Mouse (Mus musculus) kidney, postnatal 0 days (tissue): Measurements from ENCODE around the gene Lypla2. TPM values are rescaled to one million over a fixed set of nuclear protein-coding genes. Genes with fewer than 3 reads are reported as not detected.
A peak's percentile ranks its signal among the peaks of the same experiment; 100 is the strongest.
"Not testable (repeated sequence)": the region's sequence is repeated elsewhere in the genome, so short reads cannot be mapped to it uniquely, and the experiment has no call there.

Source experiments
- ATAC-seq: fragments of 200-750 bp; cut with Nextera tagmentation; replicated peaks from 2 replicates; pipeline ENCODE4 v1.8.0; 2017; ENCODE audit warnings: low read depth, moderate number of reproducible peaks, moderate TSS enrichment, moderate library complexity; ENCODE audit not compliant: low FRiP score
- DNase-seq: peaks from one replicate; pipeline ENCODE4 v3.0.0-alpha.2; 2016; ENCODE audit warnings: low spot score
- H3K27ac ChIP-seq: fragments of 300-500 bp; sonication (generic); 2 replicates; pipeline ENCODE4 v1.5.1; 2014; ENCODE audit warnings: mild to moderate bottlenecking
- H3K27me3 ChIP-seq: fragments of 300-500 bp; sonication (generic); 2 replicates; pipeline ENCODE4 v1.6.1; 2014; ENCODE audit warnings: low read length, mixed read lengths; ENCODE audit not compliant: insufficient read depth
- H3K36me3 ChIP-seq: fragments of 300-500 bp; sonication (generic); 2 replicates; pipeline ENCODE4 v1.6.1; 2014; ENCODE audit warnings: low read length, mixed read lengths; ENCODE audit not compliant: insufficient read depth
- H3K4me1 ChIP-seq: fragments of 300-500 bp; sonication (generic); replicated peaks from 2 replicates; pipeline ENCODE4 v1.6.1; 2014; ENCODE audit warnings: antibody characterized with exemption, low read length, mixed read lengths; ENCODE audit not compliant: insufficient read depth
- H3K4me2 ChIP-seq: fragments of 300-500 bp; sonication (generic); 2 replicates; pipeline ENCODE4 v1.6.1; 2014; ENCODE audit warnings: mild to moderate bottlenecking, low read length, moderate library complexity, mixed read lengths
- H3K4me3 ChIP-seq: fragments of 300-500 bp; sonication (generic); replicated peaks from 2 replicates; pipeline ENCODE4 v1.5.1; 2014; ENCODE audit warnings: low read depth, low read length
- H3K9ac ChIP-seq: fragments of 300-500 bp; sonication (generic); 2 replicates; pipeline ENCODE4 v1.6.1; 2014; ENCODE audit warnings: low read depth, low read length
- H3K9me3 ChIP-seq: fragments of 300-500 bp; sonication (generic); replicated peaks from 2 replicates; pipeline ENCODE4 v1.6.1; 2016; ENCODE audit warnings: low read length, inconsistent platforms, mixed read lengths
- CTCF ChIP-seq: IDR thresholded peaks from 2 replicates; pipeline ENCODE4 v1.5.1; 2016; ENCODE audit warnings: antibody characterized with exemption, low read depth, mild to moderate bottlenecking, moderate library complexity
- WGBS: fragments of 180-500 bp; shearing (Covaris S2); extraction: QIAGEN DNeasy Blood & Tissue Kit; methylation state at CpG from one replicate; pipeline ENCODE4 v1.1.7; 2014; 5-methylcytosine and 5-hydroxymethylcytosine counted together
- polyA plus RNA-seq: library from polyadenylated mRNA; unstranded; fragments of >200 nt; fragmentation: Nextera tagmentation; extraction: Ambion mirVana; gene quantifications from 2 replicates; pipeline ENCODE4 v1.2.1, GENCODE M21; 2015

Lypla2 gene
- polyA plus RNA-seq, 1 experiment from 2014 or later = 117 TPM

DNA sequence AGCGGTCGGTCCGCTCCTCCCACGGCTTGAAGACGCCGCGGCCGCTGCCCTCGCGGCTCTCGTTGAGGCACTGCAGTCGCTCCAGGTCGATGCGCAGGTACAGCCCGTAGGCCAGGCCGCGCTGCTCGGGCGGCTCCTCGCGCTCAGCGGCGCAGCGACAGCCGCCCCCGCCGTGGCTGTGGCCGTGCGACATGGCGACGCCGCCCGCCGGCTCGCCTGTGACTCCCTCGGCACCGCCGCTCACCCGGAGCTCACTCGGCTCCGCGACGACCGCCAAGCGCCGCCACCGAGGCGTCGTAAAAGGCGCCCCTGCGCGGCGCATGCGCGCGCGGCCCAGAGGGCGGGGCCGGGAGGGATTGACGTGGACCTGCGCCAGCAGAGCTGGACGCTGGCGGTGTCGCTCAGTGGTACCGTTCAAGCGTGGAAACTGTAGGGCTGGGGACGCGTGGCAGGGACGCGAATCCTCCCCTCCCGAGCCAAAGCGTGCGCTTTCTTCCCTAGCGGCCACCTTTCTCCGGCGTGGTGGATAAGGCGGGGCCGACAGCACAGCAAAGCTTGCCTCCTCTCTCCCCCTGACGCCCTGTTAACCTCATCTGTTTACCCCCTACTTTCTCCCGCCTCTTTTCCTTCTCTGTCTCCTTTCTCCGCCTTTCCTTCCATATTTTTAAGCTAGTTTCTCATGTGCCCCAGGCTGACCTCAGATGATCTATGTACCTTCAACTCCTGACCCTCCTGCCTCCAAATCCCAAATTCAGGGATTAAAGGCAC is 14.7 kb upstream of the Lypla2 start, which contains the start of gene Pithd1:
Pithd1 (minus strand) TSS at position 322 of the 768 bp plus-strand sequence.
- Histone ChIP-seq H3K9me3 (no peaks in the 10 kb centered on the region), H3K27ac (peak within 1 kb of the TSS; percentile 78), H3K4me2 (peak within 1 kb of the TSS; percentile 94), H3K4me1 (peaks cover 11% of the 10 kb centered on the region; the same call in 1 of the 2 replicates), H3K9ac (peak within 1 kb of the TSS; percentile 90), H3K4me3 (peak within 1 kb of the TSS; percentile 89), H3K27me3 (no peaks in the 10 kb centered on the region), H3K36me3 (0 out of 2 replicates have a peak, but pooled peaks cover 10% of the 10 kb centered on the region)
- WGBS = under 1% methylated on average over 78 of the region's 81 CpGs
- ATAC-seq (peak; percentile 90), DNase-seq (peak; percentile 93)
- peak; percentile 52 for TF ChIP-seq CTCF

DNA sequence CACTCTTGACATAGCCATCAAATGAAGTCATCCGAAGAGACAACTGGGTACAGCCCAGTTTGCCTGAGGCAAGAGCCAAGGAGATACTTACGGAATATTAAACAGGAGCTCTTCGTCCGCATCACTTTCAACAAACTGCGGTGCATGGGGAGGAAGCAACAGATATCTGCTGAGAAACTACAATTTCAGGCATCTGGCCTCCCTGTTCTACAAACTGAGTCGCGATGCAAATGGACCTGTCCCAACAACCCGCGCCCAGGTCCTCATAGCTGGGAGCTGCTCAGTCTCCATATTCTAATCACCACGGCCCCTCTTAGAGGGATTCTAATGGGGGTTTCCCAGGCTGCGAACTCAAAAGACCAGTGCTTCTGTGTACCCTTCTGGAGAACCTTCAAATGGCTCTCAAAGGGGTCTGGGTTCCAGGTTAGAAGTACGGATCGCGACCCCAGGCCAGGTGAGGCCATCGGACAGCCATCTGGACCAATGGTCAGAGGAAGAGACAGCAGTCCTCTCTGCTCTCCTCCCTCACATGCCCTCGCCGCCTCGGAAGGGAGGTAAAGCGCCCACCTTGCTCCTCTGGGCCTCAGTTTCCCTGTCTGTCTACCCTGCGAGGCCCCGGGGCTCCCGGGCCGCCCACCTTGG is 14.0 kb upstream of the Lypla2 start:
- Histone ChIP-seq H3K9ac (peak overlapping the region; percentile 90), H3K27ac (peak overlapping the region; percentile 78), H3K4me1 (peaks cover 11% of the 10 kb centered on the region; the same call in 1 of the 2 replicates), H3K4me3 (peak overlapping the region; percentile 89), H3K36me3 (0 out of 2 replicates have a peak, but pooled peaks cover 10% of the 10 kb centered on the region), H3K9me3 (no peaks in the 10 kb centered on the region), H3K27me3 (no peaks in the 10 kb centered on the region), H3K4me2 (peak overlapping the region; percentile 94)
- no peak for ATAC-seq
- no peak for TF ChIP-seq CTCF
- DNase-seq = peak; percentile 11
- WGBS = 6% methylated on average over 23 of the region's 23 CpGs

GRCm38 (mm10) chr4:135985769-135986168 is 13.3 kb upstream of the Lypla2 start:
- Histone ChIP-seq H3K4me2 (peak overlapping the region; percentile 94), H3K4me1 (peaks cover 11% of the 10 kb centered on the region; the same call in 1 of the 2 replicates), H3K27ac (no peak overlapping the region), H3K27me3 (no peaks in the 10 kb centered on the region), H3K9me3 (no peaks in the 10 kb centered on the region), H3K36me3 (0 out of 2 replicates have a peak, but pooled peaks cover 10% of the 10 kb centered on the region), H3K4me3 (peak overlapping the region; percentile 89; the same call in 1 of the 2 replicates), H3K9ac (peak overlapping the region; percentile 90; the same call in 1 of the 2 replicates)
- DNase-seq = no peak
- 82% methylated on average over 7 of the region's 7 CpGs for WGBS
- no peak for ATAC-seq
- no peak for TF ChIP-seq CTCF

DNA sequence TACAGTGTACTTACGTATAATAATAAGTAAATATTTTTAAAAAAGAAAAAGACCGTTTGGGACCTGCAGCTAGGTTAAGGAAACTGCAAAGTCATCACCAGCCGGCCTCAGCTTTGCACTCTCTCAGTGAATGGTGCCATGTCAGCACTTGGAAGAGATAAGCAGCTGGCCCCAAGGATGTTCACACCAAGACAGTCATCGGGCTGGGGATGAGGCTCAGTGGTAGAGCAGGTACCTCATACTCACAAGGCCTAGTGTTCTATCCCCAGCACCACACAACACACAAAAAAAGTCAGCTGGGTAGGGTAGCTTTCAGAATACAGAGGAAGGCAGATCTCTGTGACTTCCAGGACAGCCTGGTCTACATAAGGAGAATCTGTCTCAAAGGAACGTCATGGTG is 12.8 kb upstream of the Lypla2 start:
- peaks cover 11% of the 10 kb centered on the region; the same call in 1 of the 2 replicates for H3K4me1 ChIP-seq
- no peak for ATAC-seq
- H3K27me3 ChIP-seq = no peaks in the 10 kb centered on the region
- 0 out of 2 replicates have a peak, but pooled peaks cover 10% of the 10 kb centered on the region for H3K36me3 ChIP-seq
- no peaks in the 10 kb centered on the region for H3K9me3 ChIP-seq
- no peak for DNase-seq
- WGBS = 86% methylated on average over 5 of the region's 5 CpGs
- no peak for TF ChIP-seq CTCF
- H3K4me3 ChIP-seq = no peak overlapping the region
- no peak overlapping the region for H3K27ac ChIP-seq
- H3K9ac ChIP-seq = no peak overlapping the region
- no peak overlapping the region for H3K4me2 ChIP-seq

DNA sequence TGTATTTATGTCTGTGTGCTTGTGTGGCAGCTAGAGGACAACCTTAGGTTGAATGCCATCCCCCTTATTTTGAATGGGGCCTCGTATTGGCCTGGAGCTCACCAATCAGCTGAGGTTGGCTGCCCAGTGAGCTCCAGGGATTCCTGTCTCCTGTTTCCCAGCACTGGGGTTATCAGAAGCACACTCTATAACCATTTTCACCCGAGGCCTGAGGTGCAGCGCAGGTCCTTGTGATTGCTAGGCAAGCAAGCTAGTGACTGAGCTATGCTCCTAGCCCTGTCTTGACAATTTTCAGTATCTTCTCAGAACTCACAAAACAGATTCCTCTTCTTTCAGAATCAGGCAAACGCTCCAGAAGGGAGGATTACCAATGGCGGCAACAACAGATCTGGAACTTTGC is 12.1 kb upstream of the Lypla2 start:
- no peak for DNase-seq
- no peak overlapping the region for H3K4me3 ChIP-seq
- WGBS = 78% methylated on average over 5 of the region's 5 CpGs
- H3K27me3 ChIP-seq = no peaks in the 10 kb centered on the region
- H3K9me3 ChIP-seq = no peaks in the 10 kb centered on the region
- no peak for ATAC-seq
- no peak overlapping the region for H3K27ac ChIP-seq
- H3K4me1 ChIP-seq = peaks cover 11% of the 10 kb centered on the region; the same call in 1 of the 2 replicates
- H3K4me2 ChIP-seq = no peak overlapping the region
- 0 out of 2 replicates have a peak, but pooled peaks cover 10% of the 10 kb centered on the region for H3K36me3 ChIP-seq
- no peak for TF ChIP-seq CTCF
- no peak overlapping the region for H3K9ac ChIP-seq

DNA sequence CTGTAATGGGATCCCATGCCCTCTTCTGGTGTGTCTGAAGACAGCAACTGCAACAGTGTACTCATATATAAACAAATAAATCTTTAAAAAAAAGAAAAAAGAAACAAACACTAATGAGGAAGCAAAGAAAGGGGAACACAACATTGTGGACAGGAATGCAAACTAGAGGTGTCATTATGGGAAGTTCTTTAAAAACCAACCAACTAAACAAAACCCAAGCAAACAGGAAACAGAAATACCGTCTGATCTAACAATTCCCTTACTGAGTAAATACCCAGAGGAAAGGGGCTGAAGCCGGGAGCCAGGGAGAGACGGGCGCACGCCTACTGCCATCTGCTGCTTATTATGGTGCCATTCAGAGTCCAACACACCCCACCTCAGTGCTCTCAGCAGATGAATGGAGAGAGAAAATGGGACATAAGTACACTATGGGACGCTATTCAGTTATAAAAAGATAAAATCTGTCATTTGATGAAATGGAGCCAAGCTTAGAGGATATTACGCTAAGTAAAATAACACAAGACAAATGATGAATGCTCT is 9.2 kb upstream of the Lypla2 start:
- H3K4me2 ChIP-seq = no peak overlapping the region
- no peak overlapping the region for H3K27ac ChIP-seq
- H3K4me3 ChIP-seq = no peak overlapping the region
- TF ChIP-seq CTCF = no peak
- H3K27me3 ChIP-seq = no peaks in the 10 kb centered on the region
- 79% methylated on average over 7 of the region's 7 CpGs for WGBS
- peaks cover 17% of the 10 kb centered on the region for H3K36me3 ChIP-seq
- no peak overlapping the region for H3K9ac ChIP-seq
- H3K4me1 ChIP-seq = peaks cover 7% of the 10 kb centered on the region; the same call in 1 of the 2 replicates
- DNase-seq = no peak
- no peak for ATAC-seq
- H3K9me3 ChIP-seq = no peaks in the 10 kb centered on the region

- H3K36me3 ChIP-seq = peaks cover 24% of the 10 kb centered on the region
- not testable (repeated sequence) for ATAC-seq, H3K9ac ChIP-seq, H3K27ac ChIP-seq, DNase-seq, H3K27me3 ChIP-seq, H3K4me3 ChIP-seq, H3K4me2 ChIP-seq, H3K4me1 ChIP-seq, H3K9me3 ChIP-seq
- 97% methylated on average over 5 of the region's 5 CpGs for WGBS
These were observed 7.8 kb upstream of the Lypla2 start for GRCm38 (mm10) chr4:135980223-135980622.
